Comparison of ENCODE assay signal across 8 mouse cellular contexts in the genomic region with DNA sequence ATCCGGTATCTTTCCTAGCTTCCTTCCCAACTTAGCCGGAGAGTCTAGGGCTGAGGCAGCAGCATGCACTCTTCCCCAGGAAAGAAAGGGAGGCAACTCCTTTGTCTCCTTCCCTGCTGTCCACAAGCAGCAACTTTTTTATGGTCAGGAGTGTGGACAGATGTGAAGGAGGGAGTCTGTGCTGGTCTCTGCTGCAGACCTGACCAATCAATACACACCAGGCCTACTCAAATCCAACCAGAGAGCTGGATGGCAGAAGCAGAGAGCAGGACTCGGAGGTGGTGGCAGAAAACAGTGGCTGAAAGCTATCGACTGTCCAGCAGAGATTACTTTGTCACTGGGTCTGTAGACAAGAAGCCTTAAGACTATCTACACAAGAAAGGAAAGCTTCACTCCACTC. TPM values are rescaled to one million over a fixed set of nuclear protein-coding genes. Genes with fewer than 3 reads are reported as not detected.
A peak's percentile ranks its signal among the peaks of the same experiment; 100 is the strongest.
DNase-seq lines count a peak whose midpoint lies in the region; ATAC-seq lines count a peak whose summit lies in the region.

A gene (minus strand): TSS at position 205 of the 400 bp plus-strand sequence.

- ATAC-seq in erythroblast, adult 5-6 weeks (replicated peaks; ENCODE audit: low FRiP score, poor library complexity, severe bottlenecking): no peak
- ATAC-seq in neural tube, embryonic 11.5 days (ENCODE audit: insufficient read depth, low FRiP score, low TSS enrichment): no peak
- no peak for ATAC-seq in kidney, embryonic 14.5 days (ENCODE audit: low FRiP score, low TSS enrichment)
- peak; percentile 29; the same call in 1 of the 2 replicates for ATAC-seq in stomach, embryonic 16.5 days (ENCODE audit: insufficient read depth, low FRiP score)

- no peaks in the 10 kb centered on the region for H3K4me1 ChIP-seq in erythroblast, embryonic 14.5 days (ENCODE audit: control insufficient read depth)
- no peaks in the 10 kb centered on the region for H3K4me1 ChIP-seq in neural tube, embryonic 11.5 days (ENCODE audit: control insufficient read depth, insufficient read depth, low read length)
- peaks cover 6% of the 10 kb centered on the region; the same call in 1 of the 2 replicates for H3K4me1 ChIP-seq in kidney, embryonic 14.5 days (ENCODE audit: control insufficient read depth, insufficient read depth, low read length)
- no peaks in the 10 kb centered on the region for H3K4me1 ChIP-seq in stomach, embryonic 16.5 days (ENCODE audit: control insufficient read depth, insufficient read depth, low read length)

- 90% methylated on average over 4 of the region's 4 CpGs for WGBS in neural tube, embryonic 11.5 days
- WGBS in kidney, embryonic 14.5 days: 70% methylated on average over 4 of the region's 4 CpGs
- WGBS in stomach, embryonic 16.5 days: 68% methylated on average over 4 of the region's 4 CpGs

- H3K27ac ChIP-seq in neural tube, embryonic 11.5 days (ENCODE audit: low read depth, low read length): no peak within 1 kb of the TSS
- peak within 1 kb of the TSS; percentile 89 for H3K27ac ChIP-seq in kidney, embryonic 14.5 days (ENCODE audit: low read depth, low read length)
- H3K27ac ChIP-seq in stomach, embryonic 16.5 days (ENCODE audit: low read length): peak within 1 kb of the TSS; percentile 25

- no peaks in the 10 kb centered on the region; the same call in 1 of the 2 replicates for H3K36me3 ChIP-seq in erythroblast, embryonic 14.5 days (ENCODE audit: control insufficient read depth)
- H3K36me3 ChIP-seq in neural tube, embryonic 11.5 days (ENCODE audit: control insufficient read depth, insufficient read depth, low read length): no peaks in the 10 kb centered on the region
- H3K36me3 ChIP-seq in kidney, embryonic 14.5 days (ENCODE audit: control insufficient read depth, insufficient read depth, low read length): no peaks in the 10 kb centered on the region
- H3K36me3 ChIP-seq in stomach, embryonic 16.5 days (ENCODE audit: control insufficient read depth, insufficient read depth, low read length): no peaks in the 10 kb centered on the region

- H3K27me3 ChIP-seq in erythroblast, embryonic 14.5 days (ENCODE audit: control insufficient read depth): no peaks in the 10 kb centered on the region
- no peaks in the 10 kb centered on the region for H3K27me3 ChIP-seq in neural tube, embryonic 11.5 days (ENCODE audit: control insufficient read depth, insufficient read depth, low read length)
- H3K27me3 ChIP-seq in kidney, embryonic 14.5 days (ENCODE audit: control insufficient read depth, insufficient read depth, low read length): no peaks in the 10 kb centered on the region
- no peaks in the 10 kb centered on the region for H3K27me3 ChIP-seq in stomach, embryonic 16.5 days (ENCODE audit: control insufficient read depth, insufficient read depth, low read length)

- no peak for DNase-seq in neural tube, embryonic 11.5 days (ENCODE audit: low spot score)
- no peak for DNase-seq in neural tube, embryonic 10.5 days (ENCODE audit: extremely low spot score, low spot score)
- DNase-seq in cerebellum, adult 8-10 months: no peak
- DNase-seq in ovary, postnatal 36 days (ENCODE audit: low spot score): no peak

- H3K9me3 ChIP-seq in erythroblast, embryonic 14.5 days (ENCODE audit: control insufficient read depth, low read length): no peaks in the 10 kb centered on the region
- H3K9me3 ChIP-seq in neural tube, embryonic 11.5 days (ENCODE audit: control insufficient read depth, low read length): no peaks in the 10 kb centered on the region
- no peaks in the 10 kb centered on the region for H3K9me3 ChIP-seq in kidney, embryonic 14.5 days (ENCODE audit: control insufficient read depth, low read length)
- H3K9me3 ChIP-seq in stomach, embryonic 16.5 days (replicated peaks; ENCODE audit: control insufficient read depth, low read length): no peaks in the 10 kb centered on the region

- no peak within 1 kb of the TSS for H3K4me2 ChIP-seq in neural tube, embryonic 11.5 days (ENCODE audit: low read depth)
- peak within 1 kb of the TSS; percentile 12 for H3K4me2 ChIP-seq in kidney, embryonic 14.5 days (replicated peaks; ENCODE audit: low read depth, low read length)
- peak within 1 kb of the TSS; percentile 23; the same call in 1 of the 2 replicates for H3K4me2 ChIP-seq in stomach, embryonic 16.5 days (ENCODE audit: low read depth, low read length)

- peak within 1 kb of the TSS; percentile 36 for H3K4me3 ChIP-seq in erythroblast, embryonic 14.5 days (replicated peaks)
- H3K4me3 ChIP-seq in neural tube, embryonic 11.5 days (ENCODE audit: low read depth, low read length): no peak within 1 kb of the TSS
- peak within 1 kb of the TSS; percentile 18; the same call in 1 of the 2 replicates for H3K4me3 ChIP-seq in kidney, embryonic 14.5 days (ENCODE audit: low read length)
- H3K4me3 ChIP-seq in stomach, embryonic 16.5 days (replicated peaks; ENCODE audit: low read length): no peak within 1 kb of the TSS

- no peak within 1 kb of the TSS for H3K9ac ChIP-seq in neural tube, embryonic 11.5 days (ENCODE audit: low read length)
- H3K9ac ChIP-seq in kidney, embryonic 14.5 days (ENCODE audit: low read depth, low read length): no peak within 1 kb of the TSS
- no peak within 1 kb of the TSS for H3K9ac ChIP-seq in stomach, embryonic 16.5 days (ENCODE audit: low read length)

RNA-seq across cellular contexts. Expression of the gene that starts here (rescaled TPM):
- 0.01 TPM in 2 replicates for polyA plus RNA-seq in erythroblast, embryonic 14.5 days (2012)
- 1.3 TPM in 1 of 2 replicates, not detected in the other for total RNA-seq in erythroblast, adult 5-6 weeks (2015; ENCODE audit: low replicate concordance)
- 0.26 TPM in 1 of 2 replicates, not detected in the other for total RNA-seq in erythroblast, adult 5-6 weeks (2017; ENCODE audit: low replicate concordance)
- polyA plus RNA-seq in neural tube, embryonic 11.5 days (2014; fragmentation: Nextera tagmentation; extraction: Ambion mirVana): 31.4 and 32.6 TPM in 2 replicates
- polyA plus RNA-seq in kidney, embryonic 14.5 days (2014; fragmentation: Nextera tagmentation; extraction: Ambion mirVana): 48.1 and 79.3 TPM in 2 replicates
- polyA plus RNA-seq in stomach, embryonic 16.5 days (2015; fragmentation: Nextera tagmentation; extraction: Ambion mirVana): 25.7 and 28.3 TPM in 2 replicates

Comparison
In these comparisons a context has a peak if more than half of its experiments do, and no peak if none do; other contexts are left out.
1. RNA of the gene that starts here (polyA plus RNA-seq): 48.1 to 79.3 TPM in kidney, embryonic 14.5 days, 31.4 to 32.6 TPM in neural tube, embryonic 11.5 days and 25.7 to 28.3 TPM in stomach, embryonic 16.5 days; 0.01 TPM in erythroblast, embryonic 14.5 days; every median in the first group is over 10 times any median in the second.
2. H3K4me3 ChIP-seq: peak in erythroblast, embryonic 14.5 days (single experiment) and kidney, embryonic 14.5 days (single experiment); none in neural tube, embryonic 11.5 days (single experiment) and stomach, embryonic 16.5 days (single experiment).